Mouse (Mus musculus) forebrain, embryonic 13.5 days (tissue): ENCODE measurements around the gene Zfp800. TPM values are rescaled to one million over a fixed set of nuclear protein-coding genes. Genes with fewer than 3 reads are reported as not detected.

Source experiments
- ATAC-seq: fragments of 200-750 bp; cut with Nextera tagmentation; 2 replicates; pipeline ENCODE4 v1.8.0; 2017
- H3K27ac ChIP-seq: fragments of 300-500 bp; sonication (generic); 2 replicates; pipeline ENCODE4 v1.5.1; 2015; ENCODE audit warnings: inconsistent platforms, mild to moderate bottlenecking, moderate library complexity
- H3K27me3 ChIP-seq: fragments of 300-500 bp; sonication (generic); 2 replicates; pipeline ENCODE4 v1.6.1; 2015; ENCODE audit warnings: mild to moderate bottlenecking, inconsistent platforms
- H3K36me3 ChIP-seq: fragments of 300-500 bp; sonication (generic); 2 replicates; pipeline ENCODE4 v1.6.1; 2015; ENCODE audit warnings: mild to moderate bottlenecking, inconsistent platforms; ENCODE audit not compliant: poor library complexity, severe bottlenecking
- H3K4me1 ChIP-seq: fragments of 300-500 bp; sonication (generic); 2 replicates; pipeline ENCODE4 v1.6.1; 2015; ENCODE audit warnings: inconsistent platforms
- H3K4me2 ChIP-seq: fragments of 300-500 bp; sonication (generic); 2 replicates; pipeline ENCODE4 v1.6.1; 2015; ENCODE audit warnings: inconsistent platforms, mild to moderate bottlenecking, moderate library complexity
- H3K4me3 ChIP-seq: fragments of 300-500 bp; sonication (generic); 2 replicates; pipeline ENCODE4 v1.5.1; 2015; ENCODE audit warnings: mild to moderate bottlenecking, inconsistent platforms
- H3K9ac ChIP-seq: fragments of 300-500 bp; sonication (generic); 2 replicates; pipeline ENCODE4 v1.6.1; 2015; ENCODE audit warnings: mild to moderate bottlenecking, inconsistent platforms
- H3K9me3 ChIP-seq: fragments of 300-500 bp; sonication (generic); replicated peaks from 2 replicates; pipeline ENCODE4 v1.6.1; 2016; ENCODE audit warnings: inconsistent platforms
- WGBS: fragments of 180-500 bp; shearing (Covaris S2); methylation state at CpG from one replicate; pipeline ENCODE4 v1.1.7; 2015; 5-methylcytosine and 5-hydroxymethylcytosine counted together
- polyA plus RNA-seq: library from polyadenylated mRNA; unstranded; fragments of >200 nt; fragmentation: Nextera tagmentation; extraction: Ambion mirVana; gene quantifications from 2 replicates; pipeline ENCODE4 v1.2.1, GENCODE M21; 2015

The Zfp800 gene
- polyA plus RNA-seq, 1 experiment from 2014 or later, result 26.5 TPM

DNA sequence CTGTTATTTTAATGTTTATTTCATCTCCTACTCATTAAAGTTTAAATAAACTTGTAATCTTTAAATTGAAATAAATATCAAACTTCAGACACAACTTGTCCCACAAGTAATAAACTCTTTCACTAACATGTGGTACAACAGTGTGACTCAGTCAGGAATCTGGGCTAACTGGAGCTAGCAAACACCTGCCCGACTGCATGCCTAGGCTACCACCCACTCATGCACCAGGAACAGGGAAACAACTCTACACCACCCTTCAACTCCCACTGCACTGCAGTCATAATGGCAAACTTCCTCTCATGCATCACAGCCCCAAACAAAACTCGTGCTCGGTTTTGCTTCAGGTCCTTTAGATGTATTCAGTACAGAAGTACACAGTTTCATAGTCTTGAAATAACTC, 169.7 kb downstream of the Zfp800 start:
- no peaks in the 10 kb centered on the region for H3K27me3 ChIP-seq
- WGBS, result 94% methylated on average over 3 of the region's 3 CpGs
- H3K36me3 ChIP-seq, result peaks cover 13% of the 10 kb centered on the region
- H3K4me3 ChIP-seq, result no peak overlapping the region
- no peaks in the 10 kb centered on the region for H3K4me1 ChIP-seq
- no peak overlapping the region for H3K27ac ChIP-seq
- no peak overlapping the region for H3K9ac ChIP-seq
- ATAC-seq, result no peak
- H3K9me3 ChIP-seq, result no peaks in the 10 kb centered on the region
- no peak overlapping the region for H3K4me2 ChIP-seq

DNA sequence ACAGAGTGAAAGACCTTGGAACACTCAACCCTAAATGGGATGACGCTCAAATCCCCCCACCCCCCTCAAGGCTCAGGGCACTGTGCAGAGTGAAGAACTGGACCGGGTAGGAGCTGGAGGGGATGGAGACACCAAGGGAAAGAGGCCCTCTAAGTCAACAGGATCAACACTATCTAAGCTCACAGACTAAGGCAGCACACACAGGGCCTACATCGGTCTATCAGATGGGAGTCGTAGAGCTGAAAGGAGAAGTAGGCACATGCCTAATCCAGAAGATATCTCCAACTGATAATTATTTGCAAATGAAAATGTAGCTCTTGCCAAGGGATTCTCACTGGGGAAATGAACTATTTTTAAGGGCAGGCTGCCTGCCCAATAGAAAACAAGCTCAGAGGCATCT, 176.8 kb downstream of the Zfp800 start:
- H3K9me3 ChIP-seq, result no peaks in the 10 kb centered on the region
- no peak for ATAC-seq
- no peak overlapping the region for H3K4me3 ChIP-seq
- WGBS, result 93% methylated on average over 4 of the region's 4 CpGs
- H3K27ac ChIP-seq, result no peak overlapping the region
- 0 out of 2 replicates have a peak, but pooled peaks cover 4% of the 10 kb centered on the region for H3K36me3 ChIP-seq
- H3K4me2 ChIP-seq, result no peak overlapping the region
- no peaks in the 10 kb centered on the region for H3K4me1 ChIP-seq
- no peaks in the 10 kb centered on the region for H3K27me3 ChIP-seq
- no peak overlapping the region for H3K9ac ChIP-seq

GRCm38 (mm10) chr6:28218386-28218785, 179.4 kb downstream of the Zfp800 start:
- no peak overlapping the region for H3K4me2 ChIP-seq
- no peak for ATAC-seq

GRCm38 (mm10) chr6:28215268-28215954, 182.4 kb downstream of the Zfp800 start:
- 0 out of 2 replicates have a peak, but pooled peaks cover 4% of the 10 kb centered on the region for H3K4me1 ChIP-seq
- no peak overlapping the region; the same call in 1 of the 2 replicates for H3K27ac ChIP-seq
- H3K36me3 ChIP-seq, result no peaks in the 10 kb centered on the region
- WGBS, result under 1% methylated on average over 70 of the region's 87 CpGs
- peak; percentile 94 for ATAC-seq
- H3K9me3 ChIP-seq, result no peaks in the 10 kb centered on the region
- no peaks in the 10 kb centered on the region for H3K27me3 ChIP-seq
- peak overlapping the region; percentile 72 for H3K4me2 ChIP-seq
- H3K4me3 ChIP-seq, result peak overlapping the region; percentile 57
- peak overlapping the region; percentile 79 for H3K9ac ChIP-seq

More at GRCm38 (mm10) chr6:28218386-28218785, 179.4 kb downstream of the Zfp800 start:
- Histone ChIP-seq H3K27ac (no peak overlapping the region), H3K4me1 (0 out of 2 replicates have a peak, but pooled peaks cover 4% of the 10 kb centered on the region), H3K36me3 (no peaks in the 10 kb centered on the region), H3K9me3 (no peaks in the 10 kb centered on the region), H3K9ac (no peak overlapping the region), H3K4me3 (no peak overlapping the region), H3K27me3 (no peaks in the 10 kb centered on the region)
- 91% methylated on average over 8 of the region's 8 CpGs for WGBS

- Histone ChIP-seq H3K36me3 (no peaks in the 10 kb centered on the region), H3K27me3 (no peaks in the 10 kb centered on the region), H3K4me3 (peak overlapping the region; percentile 57), H3K4me1 (0 out of 2 replicates have a peak, but pooled peaks cover 4% of the 10 kb centered on the region), H3K4me2 (peak overlapping the region; percentile 72), H3K9ac (peak overlapping the region; percentile 79), H3K27ac (no peak overlapping the region), H3K9me3 (no peaks in the 10 kb centered on the region)
- peak; percentile 49 for ATAC-seq
- 39% methylated on average over 13 of the region's 13 CpGs for WGBS
Measured at GRCm38 (mm10) chr6:28214658-28215267, 183.0 kb downstream of the Zfp800 start.

DNA sequence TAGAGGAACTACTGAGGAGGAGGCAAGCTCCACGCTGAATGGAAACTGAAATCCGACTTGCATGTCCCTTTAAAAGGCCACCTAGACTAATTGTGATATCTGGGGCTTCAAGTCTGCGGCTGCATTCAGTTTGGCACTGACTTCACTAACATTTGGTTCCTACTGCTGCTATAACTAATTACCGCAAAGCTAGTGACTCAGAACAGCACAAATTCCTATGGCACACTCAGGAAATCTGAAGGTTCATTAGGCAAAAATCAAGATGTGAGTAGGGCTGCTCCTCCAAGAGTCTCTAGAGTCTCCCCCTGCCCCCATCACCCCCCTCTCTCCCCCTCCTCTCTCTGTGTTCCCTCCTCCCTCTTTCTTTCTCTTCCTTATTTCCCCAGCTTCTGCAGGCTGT, 194.4 kb downstream of the Zfp800 start:
- Histone ChIP-seq H3K4me1 (no peaks in the 10 kb centered on the region), H3K9me3 (no peaks in the 10 kb centered on the region), H3K4me3 (no peak overlapping the region), H3K4me2 (no peak overlapping the region), H3K27ac (no peak overlapping the region), H3K9ac (no peak overlapping the region), H3K27me3 (no peaks in the 10 kb centered on the region), H3K36me3 (no peaks in the 10 kb centered on the region)
- ATAC-seq, result 0 out of 2 replicates have a peak, but pooled peaks have one; percentile 27
- 40% methylated on average over 4 of the region's 4 CpGs for WGBS

- no peak for ATAC-seq
- 48% methylated on average over 6 of the region's 6 CpGs for WGBS
- H3K4me1 ChIP-seq, result no peaks in the 10 kb centered on the region
Measured at GRCm38 (mm10) chr6:28202833-28203232, 195.0 kb downstream of the Zfp800 start.

DNA sequence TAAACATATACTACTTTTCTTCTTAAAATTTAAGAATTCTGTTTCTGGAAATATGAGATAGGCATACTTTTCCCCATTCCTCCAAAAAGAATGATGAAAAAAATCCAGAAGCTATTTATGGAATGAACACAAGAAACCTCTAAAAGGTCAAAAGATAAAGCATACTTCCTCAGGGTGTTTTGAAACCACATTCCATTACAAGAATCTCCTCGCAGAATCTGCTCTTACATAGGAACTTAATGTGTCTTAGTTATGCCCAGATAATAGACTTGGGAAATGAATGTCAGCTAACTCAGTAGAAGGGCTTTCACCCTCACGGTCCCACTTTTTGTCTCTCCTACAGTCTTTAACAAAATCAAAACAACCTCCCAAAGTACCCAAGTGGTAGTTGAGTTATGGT, 203.9 kb downstream of the Zfp800 start:
- Histone ChIP-seq H3K4me2 (no peak overlapping the region), H3K4me3 (no peak overlapping the region), H3K9ac (no peak overlapping the region), H3K9me3 (no peaks in the 10 kb centered on the region), H3K27ac (no peak overlapping the region), H3K4me1 (no peaks in the 10 kb centered on the region), H3K27me3 (no peaks in the 10 kb centered on the region), H3K36me3 (no peaks in the 10 kb centered on the region)
- ATAC-seq, result no peak
- 61% methylated on average over 2 of the region's 2 CpGs for WGBS

More at GRCm38 (mm10) chr6:28202833-28203232, 195.0 kb downstream of the Zfp800 start:
- no peak overlapping the region for H3K27ac ChIP-seq
- H3K4me2 ChIP-seq, result no peak overlapping the region
- H3K36me3 ChIP-seq, result no peaks in the 10 kb centered on the region
- H3K9ac ChIP-seq, result no peak overlapping the region
- no peak overlapping the region for H3K4me3 ChIP-seq
- H3K9me3 ChIP-seq, result no peaks in the 10 kb centered on the region
- no peaks in the 10 kb centered on the region for H3K27me3 ChIP-seq

GRCm38 (mm10) chr6:28191935-28192334, 205.9 kb downstream of the Zfp800 start:
- 95% methylated on average over 2 of the region's 2 CpGs for WGBS
- H3K4me1 ChIP-seq, result no peaks in the 10 kb centered on the region
- H3K4me2 ChIP-seq, result no peak overlapping the region

More at GRCm38 (mm10) chr6:28191935-28192334, 205.9 kb downstream of the Zfp800 start:
- Histone ChIP-seq H3K27ac (no peak overlapping the region), H3K9ac (no peak overlapping the region), H3K4me3 (no peak overlapping the region), H3K27me3 (no peaks in the 10 kb centered on the region), H3K9me3 (no peaks in the 10 kb centered on the region), H3K36me3 (no peaks in the 10 kb centered on the region)
- ATAC-seq, result no peak

Other genes starting within 250 kb of the Zfp800 start
- 348 and 361 TPM in 2 replicates for gene Arf5, start 25.6 kb upstream of the Zfp800 start, polyA plus RNA-seq
- gene Fscn3, start 29.8 kb upstream of the Zfp800 start, polyA plus RNA-seq, result 0.09 TPM in 1 of 2 replicates, not detected in the other
- gene Gcc1, start 30.4 kb upstream of the Zfp800 start, polyA plus RNA-seq, result 11.4 and 12.9 TPM in 2 replicates
- gene Pax4, start 51.3 kb upstream of the Zfp800 start, polyA plus RNA-seq, result not detected in 2 replicates
- gene Snd1, start 77.1 kb upstream of the Zfp800 start, polyA plus RNA-seq, result 80.1 and 83.5 TPM in 2 replicates